Mouse (Mus musculus): ENCODE results near the gene Xntrpc.
"Not testable (repeated sequence)": the region's sequence is repeated elsewhere in the genome, so short reads cannot be mapped to it uniquely, and the experiment has no call there.

Xntrpc gene

GRCm38 (mm10) chr7:102065046-102065891 lies at the start of gene Xntrpc, which contains the start of the genes Rnf121 and Xndc1:
Gene Xntrpc, plus strand, starts transcription at chr7:102065713.
Gene Rnf121, minus strand, starts transcription at chr7:102065469.
Gene Xndc1, plus strand, starts transcription at chr7:102065511.
- peak; percentile 95 for DNase-seq (ENCODE audit: low spot score)

GRCm38 (mm10) chr7:102016936-102017335 lies 48.6 kb upstream of the Xntrpc start:
- no peak for DNase-seq (ENCODE audit: low spot score)

- no peak for DNase-seq (ENCODE audit: low spot score)
Observed at GRCm38 (mm10) chr7:102017452-102017851, 48.1 kb upstream of the Xntrpc start.

GRCm38 (mm10) chr7:102018034-102018433 lies 47.5 kb upstream of the Xntrpc start:
- DNase-seq (ENCODE audit: low spot score), result no peak

GRCm38 (mm10) chr7:102018590-102018989 lies 46.9 kb upstream of the Xntrpc start, which contains the start of gene Il18bp:
Gene Il18bp, minus strand, starts transcription at chr7:102018690.
- no peak for DNase-seq (ENCODE audit: low spot score)

- no peak for DNase-seq (ENCODE audit: low spot score)
Observed at GRCm38 (mm10) chr7:102019362-102019761, 46.2 kb upstream of the Xntrpc start.

- DNase-seq (ENCODE audit: low spot score), result not testable (repeated sequence)
Observed at GRCm38 (mm10) chr7:102020934-102021333, 44.6 kb upstream of the Xntrpc start.

- DNase-seq (ENCODE audit: low spot score), result no peak
Observed at GRCm38 (mm10) chr7:102023821-102024220, 41.7 kb upstream of the Xntrpc start.

- no peak for DNase-seq (ENCODE audit: low spot score)
Observed at GRCm38 (mm10) chr7:102025187-102026119, 40.1 kb upstream of the Xntrpc start.

- no peak for DNase-seq (ENCODE audit: low spot score)
Observed at GRCm38 (mm10) chr7:102034904-102035303, 30.6 kb upstream of the Xntrpc start.

DNA sequence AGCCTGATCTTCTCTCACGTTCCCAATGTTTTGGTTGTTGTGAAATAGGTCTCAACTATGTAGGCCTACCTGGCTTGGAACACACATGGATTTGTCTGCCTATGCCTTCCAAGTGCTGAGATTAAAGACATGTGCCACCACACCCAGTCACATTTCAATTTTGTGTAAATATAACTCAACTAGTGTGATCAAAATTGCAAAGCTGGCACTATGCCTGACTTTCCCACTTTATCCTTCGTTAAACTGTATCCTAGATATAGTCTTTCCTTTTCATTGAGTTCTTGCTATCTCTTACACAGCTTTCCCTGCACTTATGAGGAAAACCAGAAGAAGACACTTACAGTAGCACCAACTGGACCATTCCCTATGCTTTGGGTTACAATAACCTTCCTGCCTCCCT lies 30.0 kb upstream of the Xntrpc start:
- DNase-seq (ENCODE audit: low spot score), result no peak

DNA sequence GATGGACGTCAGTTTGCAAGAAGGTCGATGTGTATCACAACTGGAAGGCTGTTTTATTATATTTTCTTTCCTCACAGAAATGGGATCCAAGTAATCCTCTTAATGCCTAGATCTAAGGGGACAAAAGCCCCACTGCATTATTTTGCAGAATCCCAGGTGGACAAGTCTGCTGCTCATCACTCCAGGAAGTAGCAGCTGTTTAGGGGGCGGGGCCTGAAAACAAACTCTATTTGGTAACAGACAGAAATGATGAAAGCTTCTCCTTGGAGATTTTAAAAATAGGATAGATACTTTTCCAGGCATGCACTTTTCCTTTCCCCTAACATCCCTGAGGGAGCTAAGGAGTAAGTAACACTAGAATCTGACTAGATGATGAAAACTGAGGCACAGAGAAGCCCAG lies 28.2 kb upstream of the Xntrpc start:
- DNase-seq (ENCODE audit: low spot score), result no peak

GRCm38 (mm10) chr7:102042314-102042713 lies 23.2 kb upstream of the Xntrpc start:
- no peak for DNase-seq (ENCODE audit: low spot score)

DNA sequence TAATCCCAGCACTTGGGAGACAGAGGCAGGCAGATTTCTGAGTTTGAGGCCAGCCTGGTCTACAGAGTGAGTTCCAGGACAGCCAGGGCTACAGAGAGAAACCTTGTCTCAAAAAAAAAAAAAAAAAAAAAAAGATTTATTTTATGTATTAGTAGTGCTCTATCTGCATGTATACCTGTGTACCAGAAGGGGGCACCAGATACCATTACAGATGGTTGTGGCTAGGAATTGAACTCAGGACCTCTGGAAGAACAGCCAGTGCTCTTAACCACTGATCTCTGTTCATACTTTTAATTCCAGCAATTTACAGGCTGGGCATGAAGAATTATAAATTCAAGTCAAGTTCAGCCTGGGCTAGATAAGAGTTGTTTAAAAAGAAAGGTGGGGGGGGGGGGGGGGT lies 17.0 kb upstream of the Xntrpc start:
- DNase-seq (ENCODE audit: low spot score), result not testable (repeated sequence)

GRCm38 (mm10) chr7:102061353-102061752 lies 4.2 kb upstream of the Xntrpc start:
- no peak for DNase-seq (ENCODE audit: low spot score)

GRCm38 (mm10) chr7:102062203-102062602 lies 3.3 kb upstream of the Xntrpc start:
- no peak for DNase-seq (ENCODE audit: low spot score)

GRCm38 (mm10) chr7:102063891-102064290 lies 1.6 kb upstream of the Xntrpc start:
- no peak for DNase-seq (ENCODE audit: low spot score)

DNA sequence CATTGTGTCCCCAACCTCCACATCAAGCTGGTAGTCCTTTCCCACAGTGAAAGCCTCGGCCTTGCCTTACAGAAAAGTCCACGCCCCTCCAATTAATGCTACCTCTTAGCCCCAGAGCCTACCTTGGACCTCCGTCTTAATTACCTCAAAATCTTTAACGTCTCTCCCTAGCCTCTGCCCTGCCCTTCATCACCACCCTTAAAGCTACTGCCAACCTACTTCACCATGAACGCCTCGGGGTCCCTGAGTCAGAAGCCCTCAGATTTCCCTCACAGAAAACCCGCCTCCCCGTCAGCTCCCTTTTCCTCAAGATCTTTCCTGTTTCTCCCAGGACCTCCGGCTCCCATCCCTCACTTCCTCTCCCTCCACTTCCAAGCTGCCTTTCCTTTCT lies 863 bp upstream of the Xntrpc start:
- DNase-seq (ENCODE audit: low spot score), result no peak

DNA sequence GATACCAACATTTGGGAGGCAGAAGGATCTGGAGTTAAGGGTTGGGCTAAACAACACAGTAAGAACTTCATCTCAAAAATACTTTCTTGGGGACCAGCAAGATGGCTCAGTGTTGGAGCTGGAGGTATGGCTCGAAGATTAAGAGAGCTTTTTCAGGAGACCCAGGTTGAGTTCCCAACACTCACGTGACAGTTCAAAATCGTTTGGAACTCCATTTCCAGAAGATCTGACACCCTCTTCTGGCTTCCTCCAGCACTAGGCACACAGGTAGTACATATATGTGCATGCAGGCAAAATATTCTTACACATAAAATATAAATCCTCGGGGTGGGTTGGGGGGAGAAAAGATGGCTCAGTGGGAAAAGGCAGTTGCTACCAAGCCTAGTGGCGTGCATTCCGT lies 850 bp downstream of the Xntrpc start:
- DNase-seq (ENCODE audit: low spot score), result no peak

DNA sequence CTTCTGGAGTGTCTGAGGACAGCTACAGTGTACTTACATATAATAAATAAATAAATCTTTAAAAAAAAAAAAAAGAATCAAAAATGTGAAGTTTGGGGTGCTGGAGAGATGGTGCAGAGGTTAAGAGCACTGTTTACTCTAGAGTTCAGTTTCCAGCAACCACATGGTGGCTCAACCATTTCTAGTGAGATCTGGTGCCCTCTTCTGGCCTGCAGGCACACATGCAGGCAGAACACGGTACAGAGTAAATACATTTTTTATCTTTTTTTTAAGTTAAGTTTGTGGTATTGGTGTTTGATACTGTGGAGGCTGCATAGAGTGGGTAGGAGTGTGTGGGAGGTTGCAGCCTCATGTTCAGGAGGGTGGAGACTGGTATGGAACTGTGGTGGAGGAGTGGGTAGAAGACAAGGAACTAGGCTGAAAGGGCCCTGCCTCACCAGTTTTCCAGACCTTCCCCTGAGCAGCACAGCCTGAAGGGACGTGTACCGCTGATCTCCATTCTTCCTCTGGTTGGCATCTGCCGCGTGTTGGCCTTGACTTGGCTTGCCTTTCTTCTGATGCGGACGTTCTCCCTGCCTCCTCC lies 11.3 kb downstream of the Xntrpc start:
- DNase-seq (ENCODE audit: low spot score), result no peak

DNA sequence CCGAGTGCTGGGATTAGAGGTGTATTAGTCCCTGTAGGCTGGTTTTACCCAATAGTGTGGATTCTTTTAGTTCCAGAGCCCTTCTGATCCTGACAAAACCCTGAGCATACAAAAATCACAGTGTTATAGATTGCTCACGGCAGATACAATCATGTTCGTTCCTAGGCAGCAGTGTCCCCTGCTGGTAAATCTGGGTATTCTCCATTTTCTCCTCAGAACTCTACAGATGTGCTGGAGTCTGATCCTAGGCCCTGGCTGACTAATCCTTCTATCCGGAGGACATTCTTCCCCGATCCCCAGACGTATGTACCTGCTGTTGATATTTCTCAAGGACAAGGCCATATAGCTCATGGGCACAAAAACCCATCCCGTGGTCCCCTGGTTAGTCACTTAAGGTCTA lies 13.0 kb downstream of the Xntrpc start:
- no peak for DNase-seq (ENCODE audit: low spot score)

DNA sequence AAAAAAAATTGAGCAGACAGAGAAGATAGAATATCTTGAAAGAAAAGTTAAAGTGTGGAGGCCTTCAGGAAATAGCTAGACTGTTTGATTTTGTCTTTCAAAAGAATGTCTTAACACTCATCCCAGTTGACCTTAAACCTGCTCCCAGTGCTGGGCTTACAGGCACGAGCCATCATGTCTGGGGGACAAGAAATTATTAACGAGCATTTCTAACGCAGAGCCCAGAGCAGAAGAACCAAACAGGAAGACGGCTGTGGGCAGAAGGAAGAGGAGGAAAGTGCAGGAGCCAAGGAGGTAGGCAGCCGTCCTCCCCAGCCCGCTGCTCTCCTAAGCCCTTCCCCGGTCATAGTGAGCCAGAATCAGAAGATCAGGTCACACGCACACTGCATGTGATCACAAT lies 14.8 kb downstream of the Xntrpc start:
- DNase-seq (ENCODE audit: low spot score), result no peak
